In genomic region chr2:61802656-61803251, GRCm38 (mm10) we compare ENCODE assay signal across 8 mouse cellular contexts. TPM values are rescaled to one million over a fixed set of nuclear protein-coding genes. Genes with fewer than 3 reads are reported as not detected.
DNase-seq lines count a peak whose midpoint lies in the region; ATAC-seq lines count a peak whose summit lies in the region.

Gene Tbr1 (plus strand): TSS chr2:61802930.

- no peaks in the 10 kb centered on the region for H3K36me3 ChIP-seq in heart, embryonic 10.5 days
- H3K36me3 ChIP-seq in forebrain, embryonic 10.5 days (replicated peaks) = peaks cover 13% of the 10 kb centered on the region; the same call in 1 of the 2 replicates
- H3K36me3 ChIP-seq in midbrain, embryonic 15.5 days (replicated peaks) = no peaks in the 10 kb centered on the region

- no peak within 1 kb of the TSS for H3K4me2 ChIP-seq in midbrain, embryonic 15.5 days

- intact Hi-C loops in heart, postnatal 14 days (cut with DNase I) = loop anchor here (5.0 kb wide), 1 partner anchor 145 kb away; no protein-coding TSS in a partner anchor
- intact Hi-C loops in gastrocnemius, postnatal 36 days (cut with DNase I) = no loop called here

- no peaks in the 10 kb centered on the region for H3K9me3 ChIP-seq in heart, embryonic 10.5 days
- no peaks in the 10 kb centered on the region for H3K9me3 ChIP-seq in forebrain, embryonic 10.5 days
- H3K9me3 ChIP-seq in midbrain, embryonic 15.5 days = no peaks in the 10 kb centered on the region

- H3K4me1 ChIP-seq in heart, embryonic 10.5 days = peaks cover 31% of the 10 kb centered on the region
- H3K4me1 ChIP-seq in forebrain, embryonic 10.5 days = peaks cover 40% of the 10 kb centered on the region
- H3K4me1 ChIP-seq in midbrain, embryonic 15.5 days = peaks cover 28% of the 10 kb centered on the region

- H3K27me3 ChIP-seq in heart, embryonic 10.5 days (ENCODE audit: insufficient read depth, poor library complexity, severe bottlenecking) = peaks cover 66% of the 10 kb centered on the region
- peaks cover 71% of the 10 kb centered on the region for H3K27me3 ChIP-seq in forebrain, embryonic 10.5 days (ENCODE audit: poor library complexity, severe bottlenecking)
- peaks cover 37% of the 10 kb centered on the region for H3K27me3 ChIP-seq in midbrain, embryonic 15.5 days (replicated peaks)

- H3K4me3 ChIP-seq in heart, embryonic 10.5 days = peak within 1 kb of the TSS; percentile 37
- peak within 1 kb of the TSS; percentile 19; the same call in 1 of the 2 replicates for H3K4me3 ChIP-seq in forebrain, embryonic 10.5 days
- H3K4me3 ChIP-seq in midbrain, embryonic 15.5 days = no peak within 1 kb of the TSS

- 3% methylated on average over 11 of the region's 11 CpGs for WGBS in heart, embryonic 10.5 days
- 3% methylated on average over 11 of the region's 11 CpGs for WGBS in forebrain, embryonic 10.5 days
- WGBS in midbrain, embryonic 15.5 days = 9% methylated on average over 11 of the region's 11 CpGs

- no peak for DNase-seq in heart, embryonic 10.5 days (ENCODE audit: low spot score)
- DNase-seq in heart, postnatal 14 days = no peak
- DNase-seq in brain, adult 2 months (ENCODE audit: low read depth, low spot score) = peak; percentile 50
- peak; percentile 42 for DNase-seq in forebrain, embryonic 10.5 days (ENCODE audit: extremely low spot score, low spot score)
- DNase-seq in layer of hippocampus, postnatal 25 days (ENCODE audit: extremely low spot score in 1 of 2, low spot score in 1 of 2) = peak in 1 of 2 experiments; percentile 37
- DNase-seq in thymus, adult 18-20 months = no peak
- DNase-seq in gastrocnemius, postnatal 36 days = no peak

- H3K27ac ChIP-seq in heart, embryonic 10.5 days = no peak within 1 kb of the TSS
- H3K27ac ChIP-seq in forebrain, embryonic 10.5 days = no peak within 1 kb of the TSS
- H3K27ac ChIP-seq in midbrain, embryonic 15.5 days = no peak within 1 kb of the TSS

- H3K9ac ChIP-seq in midbrain, embryonic 15.5 days = no peak within 1 kb of the TSS

- peak; percentile 42 for ATAC-seq in midbrain, embryonic 15.5 days (replicated peaks)

RNA-seq across cellular contexts. Expression of gene Tbr1, which starts in this region (rescaled TPM):
- 0.11 TPM in 1 of 2 replicates, not detected in the other for polyA plus RNA-seq in heart, embryonic 10.5 days (2016; fragmentation: Nextera tagmentation; extraction: Ambion mirVana)
- not detected for total RNA-seq in heart, postnatal 14 days (2021)
- polyA plus RNA-seq in forebrain, embryonic 10.5 days (2016; fragmentation: Nextera tagmentation; extraction: Ambion mirVana) = 2.4 and 5.0 TPM in 2 replicates
- total RNA-seq in layer of hippocampus, postnatal 25 days (2021) = 10 to 100 TPM; 37.0 to 41.4 TPM
- 2.8 and 3.7 TPM in 2 replicates for polyA plus RNA-seq in midbrain, embryonic 15.5 days (2015; fragmentation: Nextera tagmentation; extraction: Ambion mirVana)
- total RNA-seq in gastrocnemius, postnatal 36 days (2021) = not detected

Comparison
In these comparisons a context has a peak if more than half of its experiments do, and no peak if none do; other contexts are left out.
1. RNA of gene Tbr1 (total RNA-seq): 37.0 to 41.4 TPM in layer of hippocampus, postnatal 25 days; not detected in heart, postnatal 14 days and not detected in gastrocnemius, postnatal 36 days; every median in the first group is over 10 times any median in the second.
2. DNase-seq: peak in brain, adult 2 months (single experiment) and forebrain, embryonic 10.5 days (single experiment); none in heart, embryonic 10.5 days (single experiment), heart, postnatal 14 days (0 of 2), thymus, adult 18-20 months (0 of 2) and gastrocnemius, postnatal 36 days (0 of 2).